Mouse (Mus musculus) layer of hippocampus, postnatal 36 days (tissue): ENCODE data around the gene Mgat2. TPM values are rescaled to one million over a fixed set of nuclear protein-coding genes. Genes with fewer than 3 reads are reported as not detected.
"Not testable (repeated sequence)": the region's sequence is repeated elsewhere in the genome, so short reads cannot be mapped to it uniquely, and the experiment has no call there.

Experiments
- DNase-seq, 2 experiments: peaks; one replicate each; pipeline ENCODE4 v3.0.0; 2022
- total RNA-seq, 2 experiments: library from RNA; stranded (reverse); gene quantifications; 2 replicates each; pipeline ENCODE4 v1.2.3; 2021

Mgat2 gene
- total RNA-seq: 10 to 100 TPM; 27.0 to 29.3 TPM

DNA sequence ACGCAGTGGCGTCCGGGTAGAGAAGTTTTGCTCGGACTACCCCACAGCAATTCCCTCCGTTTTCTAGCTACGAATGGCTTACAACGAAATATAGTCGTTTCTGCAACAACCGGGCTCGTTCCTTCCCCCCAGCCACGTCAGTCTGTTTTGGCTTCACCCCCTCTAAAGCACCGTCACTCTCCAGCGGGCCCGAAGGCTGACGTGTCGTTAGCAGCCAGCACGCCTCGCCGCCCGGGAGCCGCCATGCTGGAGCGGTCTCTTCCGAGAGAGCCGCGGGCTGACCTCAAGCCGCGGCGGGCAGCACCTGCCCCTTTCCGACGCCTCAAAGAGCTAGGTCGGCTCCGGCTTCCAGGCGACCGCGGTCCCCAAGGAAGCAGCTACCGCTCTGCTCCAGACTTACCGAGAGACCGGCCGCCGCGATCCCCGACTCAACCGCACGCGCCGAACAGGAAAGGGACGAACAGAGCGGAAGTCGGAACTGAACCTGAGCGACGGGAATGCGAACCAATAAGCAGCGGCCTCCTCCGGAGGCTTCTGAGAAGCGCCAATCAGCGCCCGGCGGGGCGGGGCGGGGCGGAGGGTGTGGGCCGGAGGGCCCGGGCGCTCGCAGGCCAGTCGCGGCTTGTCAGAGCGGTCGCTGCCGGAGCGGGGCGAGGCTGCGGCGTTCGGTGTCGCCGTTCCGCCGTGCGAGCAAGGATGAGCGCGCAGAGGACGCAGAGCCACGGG lies at the start of gene Mgat2, which contains the start of gene Rpl36al:
TSS of gene Mgat2 (plus strand) at position 575 of the 726 bp plus-strand sequence.
TSS of gene Rpl36al (minus strand) at position 501 of the 726 bp plus-strand sequence.
- DNase-seq: peak; percentile 98 to 99

DNA sequence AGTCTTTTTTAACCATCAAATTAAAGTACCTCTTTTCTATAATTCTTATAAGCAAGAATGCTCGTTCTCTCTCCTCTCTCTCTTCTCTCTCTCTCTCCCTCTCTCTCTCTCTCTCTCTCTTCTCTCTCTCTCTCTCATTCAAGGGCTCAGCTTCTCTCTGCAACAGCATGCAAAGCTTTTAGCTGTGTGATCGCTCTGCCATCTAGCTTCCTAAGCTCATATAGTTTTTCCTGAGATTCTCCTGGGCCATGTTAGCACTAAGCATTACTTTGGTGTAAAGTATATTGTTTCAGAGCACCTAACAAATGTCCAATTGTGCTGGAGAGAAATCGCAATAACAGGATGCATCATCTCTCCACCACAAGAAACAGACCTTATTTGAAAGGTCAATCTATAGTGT lies 44.8 kb upstream of the Mgat2 start:
- no peak for DNase-seq

DNA sequence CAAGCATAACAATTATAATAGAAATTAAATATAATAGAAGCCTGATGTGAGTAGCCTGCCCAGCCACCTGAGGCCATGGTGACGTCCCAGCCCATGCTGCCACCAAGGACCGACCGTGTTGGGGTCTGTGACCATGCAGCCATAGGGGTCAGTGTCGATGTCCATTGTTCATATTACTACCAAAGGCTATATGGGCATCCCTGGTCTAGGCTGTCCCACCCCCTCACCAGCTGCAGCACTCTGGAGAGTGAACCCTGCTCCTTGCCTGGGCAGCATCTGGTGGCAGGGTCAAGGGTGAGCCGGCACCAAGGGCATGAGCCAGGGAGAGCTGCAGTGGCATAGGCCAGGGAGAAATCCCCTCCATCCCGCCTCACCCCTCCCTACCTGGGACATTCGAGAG lies 44.1 kb upstream of the Mgat2 start:
- no peak for DNase-seq

DNA sequence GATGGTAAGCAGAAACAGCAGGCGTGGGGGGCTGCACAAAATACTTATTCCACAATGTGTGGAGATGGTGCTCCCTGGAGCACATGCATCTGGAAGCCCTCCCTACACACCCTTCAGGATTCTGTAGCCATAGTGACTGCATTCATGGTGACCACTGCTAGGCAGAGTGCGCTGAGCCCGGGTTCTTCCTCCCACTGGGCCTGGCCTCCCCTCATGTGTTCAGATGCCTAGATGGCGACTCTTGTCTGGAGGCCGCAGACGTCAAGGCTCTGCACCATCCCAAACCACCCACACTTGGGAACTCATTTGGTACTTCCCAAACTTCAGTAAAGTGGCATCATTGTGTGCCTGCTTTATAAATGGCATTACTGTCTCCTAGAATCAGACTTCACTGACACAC lies 40.5 kb upstream of the Mgat2 start:
- DNase-seq: no peak

DNA sequence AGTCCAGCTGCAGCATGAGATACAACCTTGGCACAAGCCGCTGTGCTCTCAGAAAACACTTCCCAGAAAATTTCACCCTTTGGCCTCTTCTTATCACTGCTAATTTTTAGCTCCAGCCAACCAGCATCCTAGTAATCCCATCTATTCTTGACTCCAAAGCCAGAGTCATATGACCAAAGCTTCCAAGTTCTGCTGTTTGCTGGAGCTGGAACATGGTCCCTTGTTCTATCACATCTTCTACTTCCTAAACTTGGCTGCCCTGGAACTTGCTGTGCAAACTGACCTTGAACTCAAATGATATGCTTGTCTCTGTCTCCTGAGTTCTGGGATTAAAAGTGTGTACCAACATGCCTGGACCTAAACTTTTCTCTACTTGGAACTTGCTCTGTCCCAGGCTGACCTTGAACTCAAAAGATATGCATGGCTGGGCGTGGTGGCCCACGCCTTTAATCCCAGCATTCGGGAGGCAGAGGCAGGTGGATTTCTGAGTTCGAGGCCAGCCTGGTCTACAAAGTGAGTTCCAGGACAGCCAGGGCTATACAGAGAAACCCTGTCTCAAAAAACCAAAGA lies 36.7 kb upstream of the Mgat2 start:
- no peak for DNase-seq

DNA sequence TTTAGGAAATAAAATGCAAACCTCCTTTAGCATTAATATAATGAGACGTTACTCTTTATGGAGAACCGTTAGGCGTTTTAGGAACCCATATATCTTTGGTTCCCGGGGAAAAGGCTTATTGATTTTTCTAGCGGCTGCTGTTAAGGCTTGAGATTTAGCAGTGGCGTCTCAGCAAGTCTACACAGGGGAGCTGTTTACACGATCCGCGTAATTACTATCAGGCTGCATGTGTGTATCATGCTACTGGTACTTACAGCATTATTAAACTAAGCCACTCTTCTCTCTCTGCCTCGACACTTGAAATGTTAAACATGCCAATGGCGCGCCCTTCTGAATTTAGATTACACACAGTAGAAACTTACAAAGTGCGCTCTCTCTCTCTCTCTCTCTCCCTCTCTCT lies 33.9 kb upstream of the Mgat2 start:
- DNase-seq: no peak

DNA sequence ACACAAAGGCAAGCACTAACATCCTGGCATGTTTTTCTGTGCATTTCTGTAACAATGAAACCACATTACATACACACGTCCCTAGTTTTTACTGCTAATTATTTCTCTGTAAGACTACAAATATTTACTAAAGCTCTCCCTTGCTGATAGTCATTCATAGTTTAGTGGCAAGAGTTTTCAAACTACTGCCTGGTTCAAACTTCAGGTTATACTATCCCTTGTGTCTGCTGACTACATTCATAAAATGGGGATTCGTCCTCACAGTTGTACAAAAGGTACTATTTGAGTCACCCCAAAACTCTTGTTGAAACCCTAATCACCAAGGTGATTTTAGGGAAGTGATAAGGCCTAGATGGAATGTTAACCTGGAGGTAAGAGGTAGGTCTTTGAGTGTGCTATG lies 28.0 kb upstream of the Mgat2 start:
- DNase-seq: no peak

DNA sequence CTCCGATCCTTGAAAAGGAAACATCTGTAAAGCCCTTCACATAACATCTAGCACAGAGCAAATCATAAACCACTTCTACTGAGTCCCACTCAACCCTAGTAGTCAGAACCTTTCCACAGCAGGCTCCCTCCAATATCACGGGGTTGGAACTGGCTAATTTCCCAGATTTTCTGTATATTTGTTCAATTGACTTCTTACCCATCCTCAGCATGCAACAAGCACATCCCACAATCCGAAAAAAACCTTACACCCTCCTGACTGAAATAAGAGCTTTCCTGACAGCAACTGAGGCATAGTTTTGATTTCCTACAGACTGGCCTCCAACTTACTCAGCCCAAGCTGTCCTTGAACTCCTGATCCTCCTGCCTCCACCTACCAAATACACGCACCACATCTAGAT lies 27.5 kb upstream of the Mgat2 start:
- no peak for DNase-seq

DNA sequence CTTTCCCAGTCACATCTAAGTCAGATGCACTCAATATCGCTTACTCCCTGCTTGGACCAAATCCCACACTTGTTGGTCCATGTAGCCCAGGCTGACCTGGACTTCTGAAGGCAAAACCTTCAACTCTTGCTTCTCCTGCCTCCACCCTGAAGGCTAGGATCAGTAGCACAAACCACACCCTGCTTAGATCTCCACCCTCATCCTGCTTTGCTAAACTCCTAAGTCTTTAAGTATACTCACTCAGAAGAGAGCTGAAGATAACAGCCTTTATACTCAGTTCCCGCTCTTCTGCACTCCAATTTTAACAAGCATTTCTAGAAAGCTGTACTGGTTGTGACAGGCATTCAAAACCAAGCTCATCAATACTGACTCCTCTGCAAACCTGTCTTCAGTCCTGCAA lies 26.9 kb upstream of the Mgat2 start:
- no peak for DNase-seq

DNA sequence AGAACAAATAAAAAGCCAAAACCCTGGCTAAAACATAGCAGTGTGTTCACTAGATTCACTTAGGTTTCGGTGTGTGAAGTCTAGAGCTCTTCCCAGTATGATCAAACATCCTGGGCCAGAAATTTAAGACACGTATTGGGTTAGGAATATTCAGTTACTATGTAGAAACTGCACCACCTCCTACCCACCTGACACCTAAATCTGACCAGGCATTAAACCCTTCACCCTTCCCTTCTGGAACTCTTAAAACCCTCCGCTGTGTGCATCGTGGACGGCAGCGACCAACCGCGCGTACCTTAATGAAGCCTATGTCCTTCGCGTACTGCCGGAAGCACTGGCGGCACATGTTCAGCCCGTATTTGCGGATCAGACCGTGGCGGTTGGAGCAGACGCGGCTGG lies 25.6 kb upstream of the Mgat2 start:
- DNase-seq: no peak

DNA sequence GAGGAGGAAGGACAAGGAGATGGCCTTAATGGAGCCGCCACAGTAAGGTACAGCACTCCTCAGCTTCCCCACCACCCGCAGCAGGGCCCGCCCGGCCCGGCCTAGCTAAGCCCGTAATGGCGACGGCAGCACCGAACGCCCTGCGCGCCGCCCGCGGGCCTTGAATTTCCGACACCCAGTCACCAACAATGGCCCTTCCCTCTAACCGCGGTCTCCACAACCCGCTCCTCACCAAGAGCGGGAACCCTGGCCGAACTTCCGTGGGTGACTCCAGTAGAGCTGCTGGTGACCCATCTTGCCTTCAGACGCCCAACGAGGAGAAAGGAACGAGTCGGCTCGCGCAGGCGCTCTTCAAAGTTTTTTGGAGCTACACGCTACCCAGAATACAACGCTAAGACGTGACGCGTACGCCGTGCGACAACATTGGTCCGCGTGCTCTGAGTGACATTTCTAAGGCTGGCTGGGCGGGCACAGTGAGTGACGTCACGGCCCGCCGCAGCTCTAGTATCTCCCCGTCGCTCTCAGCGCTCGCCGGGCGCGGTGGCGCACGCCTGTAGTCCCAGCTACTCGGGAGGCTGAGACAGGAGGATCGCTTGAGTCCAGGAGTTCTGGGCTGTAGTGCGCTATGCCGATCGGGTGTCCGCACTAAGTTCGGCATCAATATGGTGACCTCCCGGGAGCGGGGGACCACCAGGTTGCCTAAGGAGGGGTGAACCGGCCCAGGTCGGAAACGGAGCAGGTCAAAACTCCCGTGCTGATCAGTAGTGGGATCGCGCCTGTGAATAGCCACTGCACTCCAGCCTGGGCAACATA lies 25.0 kb upstream of the Mgat2 start, which contains the start of gene Rps29:
TSS of gene Rps29 (minus strand) at position 422 of the 813 bp plus-strand sequence.
- peak; percentile 98 for DNase-seq

DNA sequence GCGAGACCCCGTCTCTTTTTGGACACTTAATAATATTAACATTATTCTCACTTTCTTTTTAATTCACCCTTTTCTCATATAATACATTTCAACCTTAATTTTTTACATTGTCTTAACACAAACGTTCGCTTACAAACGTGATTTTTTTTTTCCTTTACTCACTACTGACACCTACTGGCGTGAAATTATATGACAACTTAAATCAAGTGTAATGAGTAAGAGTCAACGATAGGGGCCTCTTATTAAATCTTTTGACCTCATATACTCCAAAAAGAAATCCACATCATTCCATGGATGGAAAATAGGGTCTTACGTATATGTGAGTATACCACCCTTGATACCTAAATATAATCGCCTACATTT lies 24.4 kb upstream of the Mgat2 start:
- DNase-seq: no peak

DNA sequence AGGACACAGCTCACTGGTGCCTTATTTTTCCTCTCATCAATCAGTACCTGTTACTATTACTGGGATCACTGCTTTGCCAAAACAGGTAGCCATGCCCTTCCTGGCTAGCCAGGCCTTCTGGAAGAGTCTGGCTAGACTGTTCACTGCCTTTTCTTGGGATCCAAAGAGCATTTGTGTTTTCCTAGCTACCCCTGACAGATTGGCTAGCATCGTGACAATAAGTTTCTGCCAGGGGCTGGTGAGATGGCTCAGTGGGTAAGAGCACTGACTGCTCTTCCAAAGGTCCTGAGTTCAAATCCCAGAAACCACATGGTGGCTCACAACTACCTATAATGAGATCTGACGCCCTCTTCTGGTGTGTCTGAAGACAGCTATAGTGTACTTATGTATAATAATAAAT lies 23.3 kb upstream of the Mgat2 start:
- DNase-seq: not testable (repeated sequence)

DNA sequence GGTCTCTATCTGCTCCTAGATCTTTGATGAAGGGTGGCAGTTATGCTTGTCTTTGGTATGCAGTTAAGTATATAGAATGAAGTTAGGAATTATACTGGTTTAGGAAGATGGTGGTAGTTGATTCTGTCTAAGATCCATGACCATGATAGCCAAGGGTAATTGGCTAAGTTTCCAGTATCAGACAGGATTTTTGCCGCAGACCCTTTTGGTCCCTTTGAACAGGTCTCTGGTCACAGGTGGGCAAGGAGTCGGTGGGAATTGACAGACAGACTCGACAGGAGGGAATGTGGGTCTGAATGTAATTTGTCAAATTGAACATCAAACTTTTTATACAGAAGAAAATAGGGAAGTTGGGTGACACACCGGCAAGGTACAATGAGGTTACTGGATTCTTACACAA lies 20.4 kb upstream of the Mgat2 start:
- not testable (repeated sequence) for DNase-seq

DNA sequence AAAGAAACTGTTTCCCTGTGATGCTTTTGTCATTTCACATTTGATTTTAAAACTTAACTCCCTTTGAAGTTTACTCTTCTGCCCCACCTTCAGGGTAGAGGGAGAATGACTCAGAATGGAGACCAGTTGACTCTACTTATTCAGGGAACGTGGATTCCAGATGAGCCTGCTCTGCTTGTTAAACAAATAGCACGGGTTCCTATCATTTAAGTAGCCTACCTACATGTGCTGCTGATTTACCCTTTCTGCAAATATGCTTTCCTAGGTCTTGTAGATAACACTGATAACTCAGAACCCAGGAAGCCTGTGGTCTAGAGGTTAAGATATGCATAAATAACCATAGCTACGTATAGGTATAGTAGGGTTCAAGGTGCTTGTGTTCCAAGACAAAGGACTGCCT lies 19.1 kb upstream of the Mgat2 start:
- DNase-seq: no peak

DNA sequence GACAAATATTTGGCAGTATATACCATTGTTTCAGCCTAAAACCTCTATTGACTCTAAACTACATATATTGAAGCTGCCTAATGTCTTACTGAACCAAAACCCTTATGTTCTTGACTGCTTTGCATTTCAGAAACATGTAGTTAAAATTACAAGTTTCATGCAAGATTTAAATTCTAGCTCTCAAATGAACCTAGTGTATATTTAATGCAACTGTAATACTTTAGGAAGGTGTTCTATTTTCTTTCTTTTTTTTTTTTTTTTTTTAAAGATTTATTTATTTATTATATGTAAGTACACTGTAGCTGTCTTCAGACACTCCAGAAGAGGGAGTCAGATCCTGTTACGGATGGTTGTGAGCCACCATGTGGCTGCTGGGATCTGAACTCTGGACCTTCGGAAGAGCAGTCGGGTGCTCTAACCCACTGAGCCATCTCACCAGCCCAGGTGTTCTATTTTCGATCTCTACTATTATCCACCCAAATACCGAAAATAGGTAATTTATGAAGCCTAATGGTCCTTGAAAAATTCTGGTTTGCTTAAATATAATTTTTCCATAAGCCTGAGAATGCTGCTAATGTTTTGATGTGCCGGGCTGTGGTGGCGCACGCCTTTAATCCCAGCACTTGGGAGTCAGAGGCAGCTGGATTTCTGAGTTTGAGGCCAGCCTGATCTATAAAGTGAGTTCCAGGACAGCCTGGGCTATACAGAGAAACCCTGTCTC lies 16.9 kb upstream of the Mgat2 start:
- not testable (repeated sequence) for DNase-seq

DNA sequence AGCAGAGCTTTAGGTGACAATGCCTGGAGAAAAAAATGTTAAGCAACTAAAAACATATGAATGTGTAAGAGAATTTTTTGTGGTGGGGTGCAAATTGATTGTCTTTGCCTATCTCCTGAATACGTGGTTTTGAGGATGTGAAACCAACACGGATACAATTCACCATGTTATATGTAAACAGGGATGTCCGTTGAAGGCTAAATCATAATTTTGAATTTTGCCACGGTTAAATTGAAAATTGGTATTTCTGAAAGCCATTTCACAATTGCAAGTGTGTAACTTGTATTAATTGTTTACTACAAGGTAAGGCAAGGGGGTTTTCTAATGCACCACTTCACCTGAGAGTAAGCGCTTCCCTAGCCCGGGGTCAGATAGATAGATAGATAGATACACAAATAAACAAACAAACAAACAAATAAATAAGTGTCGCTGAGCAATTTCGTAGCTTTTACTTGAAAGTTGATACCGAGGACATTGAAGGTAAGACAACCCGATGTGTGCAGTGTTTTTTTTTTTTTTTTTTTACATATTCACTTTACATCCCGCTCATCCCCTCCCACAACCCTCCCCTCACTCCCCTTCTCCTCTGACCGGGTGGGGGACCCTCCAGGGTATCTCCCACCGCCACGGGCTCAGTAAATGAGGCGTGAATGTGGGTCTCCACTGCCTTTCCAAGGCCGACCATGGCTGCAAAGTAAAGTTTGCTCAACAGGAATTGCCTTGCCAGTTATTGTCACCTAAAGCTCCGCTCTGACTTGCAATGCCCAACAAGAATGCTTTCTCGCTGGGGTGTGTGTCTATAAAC lies 16.1 kb upstream of the Mgat2 start:
- no peak for DNase-seq

DNA sequence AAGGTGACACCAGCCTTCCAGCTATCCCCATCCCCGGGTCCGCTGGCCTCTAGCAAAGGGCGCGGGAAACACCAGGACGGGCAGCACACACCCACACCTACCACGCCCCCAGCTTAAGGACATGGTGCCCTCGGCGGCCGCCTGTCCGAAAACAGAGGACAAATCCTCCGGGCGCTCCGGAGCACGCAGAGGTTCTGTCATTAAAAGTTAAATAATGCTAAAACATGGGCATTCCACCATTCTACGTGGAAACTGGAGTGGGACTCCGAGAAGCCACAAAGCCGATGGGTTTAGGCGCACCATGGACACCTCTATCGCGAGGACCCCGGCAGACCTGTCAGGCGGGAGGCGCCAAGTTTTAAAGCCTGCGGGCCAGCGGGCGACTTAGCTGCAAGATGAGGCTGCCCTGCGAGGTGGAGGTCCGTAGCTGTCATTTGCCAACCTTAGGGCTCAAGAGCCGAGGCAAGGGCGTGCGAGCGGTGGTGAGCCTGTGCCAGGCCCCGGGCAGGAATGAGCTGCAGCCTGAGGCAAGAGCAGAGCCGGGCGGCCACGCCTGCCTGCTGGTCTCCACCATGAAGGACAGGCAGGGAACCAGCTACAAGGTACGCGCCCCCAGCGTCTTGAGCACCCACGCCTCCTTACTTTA lies 15.4 kb upstream of the Mgat2 start, which contains the start of gene Lrr1:
TSS of gene Lrr1 (plus strand) at position 354 of the 646 bp plus-strand sequence.
- peak; percentile 86 to 87 for DNase-seq

DNA sequence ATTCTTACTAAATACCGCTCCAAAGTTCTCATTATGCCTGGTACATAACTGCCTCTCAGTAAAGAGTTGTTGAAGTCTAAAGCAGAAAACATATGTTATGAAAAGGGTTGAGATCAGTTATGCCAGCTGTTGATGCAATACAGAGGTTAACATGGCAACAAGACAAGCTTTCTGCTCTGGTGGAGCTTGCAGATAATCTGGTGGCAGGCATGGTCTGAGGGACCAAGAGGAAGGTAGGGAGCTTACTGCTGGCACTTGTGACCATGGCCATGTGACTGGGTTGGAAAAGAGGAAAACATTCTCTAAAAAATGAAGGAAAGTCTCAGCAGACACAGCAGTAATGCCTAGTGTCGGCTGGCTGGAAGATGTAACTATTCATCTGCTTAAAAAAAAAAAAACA lies 12.7 kb upstream of the Mgat2 start:
- DNase-seq: no peak

DNA sequence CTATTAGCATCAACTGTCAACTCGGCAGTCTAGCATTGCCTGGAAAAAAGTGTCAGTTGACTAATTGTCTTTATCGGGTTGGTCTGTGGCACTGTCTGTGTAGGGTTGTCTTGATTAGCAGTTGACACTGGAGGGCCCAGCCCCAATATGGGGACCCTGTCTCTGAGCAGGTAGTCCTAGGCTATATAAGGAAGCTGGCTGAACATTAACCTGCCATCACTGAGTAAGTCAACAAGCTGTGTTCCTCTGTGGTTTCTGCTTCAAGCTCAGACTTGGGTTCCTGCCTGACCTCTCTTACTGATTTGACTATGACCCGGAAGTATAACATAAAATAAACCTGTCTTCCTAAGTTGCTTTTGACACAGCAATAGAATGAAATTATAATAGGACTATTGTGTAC lies 8.0 kb upstream of the Mgat2 start:
- no peak for DNase-seq

DNA sequence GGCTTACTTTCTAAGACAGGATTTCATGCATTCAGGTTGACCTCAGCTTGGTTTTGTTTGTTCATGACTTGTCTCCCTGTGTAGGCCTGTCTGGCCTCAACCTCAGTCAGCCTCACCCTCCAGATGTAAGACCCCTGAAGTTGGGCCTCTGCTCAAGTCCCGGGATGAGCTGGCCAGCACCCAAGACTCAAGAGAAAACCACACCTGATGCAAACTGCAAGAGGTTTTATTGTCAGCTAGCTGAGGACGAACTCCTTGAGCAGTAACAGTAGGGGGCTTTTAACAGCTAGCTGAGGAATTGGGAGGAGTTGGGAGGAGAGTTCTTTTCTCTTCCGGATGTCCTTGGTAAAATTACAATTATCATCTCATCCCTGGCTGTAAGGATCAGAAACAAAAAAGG lies 6.4 kb upstream of the Mgat2 start:
- DNase-seq: no peak
